8 mouse cellular contexts compared by ENCODE assay signal in genomic region chr15:6435773-6436172, GRCm38 (mm10). TPM values are rescaled to one million over a fixed set of nuclear protein-coding genes. Genes with fewer than 3 reads are reported as not detected.
DNase-seq lines count a peak whose midpoint lies in the region; ATAC-seq lines count a peak whose summit lies in the region.

No protein-coding gene starts in this region.

- H3K4me3 ChIP-seq in forebrain, embryonic 11.5 days (ENCODE audit: low read depth, low read length), result no peak overlapping the region
- H3K4me3 ChIP-seq in forebrain, embryonic 15.5 days, result no peak overlapping the region
- no peak overlapping the region for H3K4me3 ChIP-seq in kidney, embryonic 15.5 days (replicated peaks)

- DNase-seq in forebrain, embryonic 11.5 days (ENCODE audit: low spot score), result peak; percentile 56
- DNase-seq in right cerebral cortex, adult 2 months (ENCODE audit: low spot score in 2 of 2), result peak; percentile 37 to 43
- DNase-seq in right cerebral cortex, postnatal 25 days, result no peak
- DNase-seq in c-Kit-positive CD71-positive TER-119-negative erythroid progenitor cells, embryonic 14.5 days (ENCODE audit: low read depth), result peak; percentile 3
- no peak for DNase-seq in urinary bladder, postnatal 4 days (ENCODE audit: low spot score in 2 of 2)

- ATAC-seq in forebrain, embryonic 11.5 days (replicated peaks; ENCODE audit: low FRiP score), result no peak
- ATAC-seq in forebrain, embryonic 15.5 days (replicated peaks), result no peak
- peak; percentile 64; the same call in 1 of the 2 replicates for ATAC-seq in kidney, embryonic 15.5 days (replicated peaks; ENCODE audit: low FRiP score)
- peak; percentile 91 for ATAC-seq in megakaryocyte progenitor cell, adult 5-6 weeks (replicated peaks; ENCODE audit: poor library complexity)

- WGBS in forebrain, embryonic 11.5 days, result 60% methylated on average over 2 of the region's 2 CpGs
- 69% methylated on average over 2 of the region's 2 CpGs for whole genome bisulfite sequencing in forebrain, embryonic 15.5 days
- 61% methylated on average over 2 of the region's 2 CpGs for WGBS in kidney, embryonic 15.5 days

- H3K27ac ChIP-seq in forebrain, embryonic 11.5 days (ENCODE audit: low read depth, low read length), result no peak overlapping the region
- H3K27ac ChIP-seq in forebrain, embryonic 15.5 days (replicated peaks), result no peak overlapping the region
- no peak overlapping the region for H3K27ac ChIP-seq in kidney, embryonic 15.5 days

- no peak overlapping the region for H3K4me2 ChIP-seq in forebrain, embryonic 11.5 days (ENCODE audit: low read depth, low read length, severe bottlenecking)
- no peak overlapping the region for H3K4me2 ChIP-seq in forebrain, embryonic 15.5 days (replicated peaks)
- no peak overlapping the region for H3K4me2 ChIP-seq in kidney, embryonic 15.5 days

- H3K4me1 ChIP-seq in forebrain, embryonic 11.5 days (replicated peaks; ENCODE audit: control insufficient read depth, insufficient read depth, low read length), result 0 out of 2 replicates have a peak, but pooled peaks cover 1% of the 10 kb centered on the region
- peaks cover 12% of the 10 kb centered on the region; the same call in 1 of the 2 replicates for H3K4me1 ChIP-seq in forebrain, embryonic 15.5 days
- 0 out of 2 replicates have a peak, but pooled peaks cover 4% of the 10 kb centered on the region for H3K4me1 ChIP-seq in kidney, embryonic 15.5 days

- H3K36me3 ChIP-seq in forebrain, embryonic 11.5 days (ENCODE audit: control insufficient read depth, insufficient read depth, low read length), result no peaks in the 10 kb centered on the region
- H3K36me3 ChIP-seq in forebrain, embryonic 15.5 days, result no peaks in the 10 kb centered on the region
- peaks cover 44% of the 10 kb centered on the region for H3K36me3 ChIP-seq in kidney, embryonic 15.5 days

- H3K9ac ChIP-seq in forebrain, embryonic 11.5 days (ENCODE audit: low read length), result no peak overlapping the region
- no peak overlapping the region for H3K9ac ChIP-seq in forebrain, embryonic 15.5 days (replicated peaks)
- no peak overlapping the region for H3K9ac ChIP-seq in kidney, embryonic 15.5 days

- no peaks in the 10 kb centered on the region for H3K27me3 ChIP-seq in forebrain, embryonic 11.5 days (ENCODE audit: control insufficient read depth, insufficient read depth, low read length)
- H3K27me3 ChIP-seq in forebrain, embryonic 15.5 days, result no peaks in the 10 kb centered on the region
- H3K27me3 ChIP-seq in kidney, embryonic 15.5 days, result no peaks in the 10 kb centered on the region

- no peaks in the 10 kb centered on the region for H3K9me3 ChIP-seq in forebrain, embryonic 11.5 days (ENCODE audit: control insufficient read depth, low read length)
- H3K9me3 ChIP-seq in forebrain, embryonic 15.5 days, result no peaks in the 10 kb centered on the region
- no peaks in the 10 kb centered on the region for H3K9me3 ChIP-seq in kidney, embryonic 15.5 days (replicated peaks)

RNA-seq across cellular contexts. Expression of gene C9, which starts 9.4 kb away (rescaled TPM):
- polyA plus RNA-seq in forebrain, embryonic 11.5 days (2014; fragmentation: Nextera tagmentation; extraction: Ambion mirVana), result not detected in 2 replicates
- not detected in 2 replicates for polyA plus RNA-seq in forebrain, embryonic 15.5 days (2015; fragmentation: Nextera tagmentation; extraction: Ambion mirVana)
- 0.08 and 0.13 TPM in 2 replicates for polyA plus RNA-seq in kidney, embryonic 15.5 days (2015; fragmentation: Nextera tagmentation; extraction: Ambion mirVana)
- not detected in 2 replicates for total RNA-seq in megakaryocyte progenitor cell, adult 5-6 weeks (2015)
- not detected in 2 replicates for total RNA-seq in megakaryocyte progenitor cell, adult 5-6 weeks (2017)

Comparison
In these comparisons a context has a peak if more than half of its experiments do, and no peak if none do; other contexts are left out.
1. DNase-seq: peak in forebrain, embryonic 11.5 days (single experiment), right cerebral cortex, adult 2 months (2 of 2) and c-Kit-positive CD71-positive TER-119-negative erythroid progenitor cells, embryonic 14.5 days (single experiment); none in right cerebral cortex, postnatal 25 days (single experiment) and urinary bladder, postnatal 4 days (0 of 2).
2. ATAC-seq: peak in kidney, embryonic 15.5 days (single experiment) and megakaryocyte progenitor cell, adult 5-6 weeks (single experiment); none in forebrain, embryonic 11.5 days (single experiment) and forebrain, embryonic 15.5 days (single experiment).